Mouse (Mus musculus): Measurements from ENCODE around the gene Esyt2. TPM values are rescaled to one million over a fixed set of nuclear protein-coding genes. Genes with fewer than 3 reads are reported as not detected.
A peak's percentile ranks its signal among the peaks of the same experiment; 100 is the strongest.

Esyt2 gene
- polyA plus RNA-seq, 1 experiment from 2014 or later, result 20.9 TPM

DNA sequence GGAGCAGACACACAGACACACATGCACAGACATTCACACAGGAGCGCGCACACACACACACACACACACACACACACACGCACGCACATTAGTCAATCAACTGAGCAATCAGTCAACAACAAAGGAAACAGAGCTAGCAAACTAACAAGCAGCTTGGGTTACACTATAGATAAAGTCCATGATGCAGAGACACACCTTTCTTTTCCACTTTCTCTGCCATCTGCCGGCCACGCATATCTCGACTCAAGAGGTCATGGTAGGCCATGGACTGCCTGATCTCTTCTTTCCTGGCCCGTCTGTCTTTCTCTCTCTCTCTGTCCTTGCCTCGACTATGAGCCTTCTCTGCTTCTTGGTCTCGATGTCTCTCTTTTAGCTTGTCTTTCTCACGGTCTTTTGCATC lies 25.4 kb upstream of the Esyt2 start:
- no peak for DNase-seq (ENCODE audit: low spot score)
- H3K4me1 ChIP-seq (replicated peaks; ENCODE audit: control insufficient read depth, insufficient read depth, low read length), result peaks cover 4% of the 10 kb centered on the region
- H3K36me3 ChIP-seq (ENCODE audit: control insufficient read depth, insufficient read depth, low read length), result no peaks in the 10 kb centered on the region
- no peaks in the 10 kb centered on the region for H3K9me3 ChIP-seq (ENCODE audit: control insufficient read depth, low read length)
- H3K4me2 ChIP-seq, result no peak overlapping the region
- WGBS, result 73% methylated on average over 11 of the region's 11 CpGs
- no peaks in the 10 kb centered on the region for H3K27me3 ChIP-seq (replicated peaks; ENCODE audit: control insufficient read depth, insufficient read depth, low read length)
- no peak overlapping the region for H3K27ac ChIP-seq (ENCODE audit: low read depth, low read length)
- H3K4me3 ChIP-seq (ENCODE audit: low read depth, low read length), result no peak overlapping the region
- ATAC-seq (replicated peaks; ENCODE audit: low FRiP score), result peak; percentile 62
- no peak overlapping the region for H3K9ac ChIP-seq (ENCODE audit: low read depth, low read length)

DNA sequence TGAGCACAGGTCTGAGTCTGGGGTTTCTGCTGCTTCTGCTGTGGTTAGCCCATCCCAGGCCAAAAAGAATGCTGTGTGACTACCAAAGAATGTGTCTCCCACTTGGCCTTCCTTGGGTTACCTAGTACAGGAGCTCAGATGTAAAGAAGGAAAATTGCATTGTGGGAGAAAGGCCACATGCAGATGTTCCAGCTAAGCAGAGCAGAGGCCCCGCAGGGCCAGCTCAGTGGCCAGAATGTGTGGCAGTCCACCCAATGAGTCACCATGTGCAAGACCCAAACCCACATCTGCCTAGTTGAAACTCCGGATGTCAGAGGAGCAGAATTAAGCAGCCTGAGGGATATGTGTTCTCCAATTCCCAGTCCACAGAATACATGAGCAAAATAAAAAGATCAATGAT lies 22.7 kb upstream of the Esyt2 start:
- Histone ChIP-seq H3K27me3 (replicated peaks; ENCODE audit: control insufficient read depth, insufficient read depth, low read length) (no peaks in the 10 kb centered on the region), H3K9ac (ENCODE audit: low read depth, low read length) (no peak overlapping the region), H3K36me3 (ENCODE audit: control insufficient read depth, insufficient read depth, low read length) (no peaks in the 10 kb centered on the region), H3K4me3 (ENCODE audit: low read depth, low read length) (no peak overlapping the region), H3K27ac (ENCODE audit: low read depth, low read length) (no peak overlapping the region), H3K9me3 (ENCODE audit: control insufficient read depth, low read length) (no peaks in the 10 kb centered on the region), H3K4me2 (no peak overlapping the region), H3K4me1 (replicated peaks; ENCODE audit: control insufficient read depth, insufficient read depth, low read length) (peaks cover 6% of the 10 kb centered on the region)
- DNase-seq (ENCODE audit: low spot score), result no peak
- ATAC-seq (replicated peaks; ENCODE audit: low FRiP score), result no peak
- 80% methylated on average over 2 of the region's 2 CpGs for WGBS

DNA sequence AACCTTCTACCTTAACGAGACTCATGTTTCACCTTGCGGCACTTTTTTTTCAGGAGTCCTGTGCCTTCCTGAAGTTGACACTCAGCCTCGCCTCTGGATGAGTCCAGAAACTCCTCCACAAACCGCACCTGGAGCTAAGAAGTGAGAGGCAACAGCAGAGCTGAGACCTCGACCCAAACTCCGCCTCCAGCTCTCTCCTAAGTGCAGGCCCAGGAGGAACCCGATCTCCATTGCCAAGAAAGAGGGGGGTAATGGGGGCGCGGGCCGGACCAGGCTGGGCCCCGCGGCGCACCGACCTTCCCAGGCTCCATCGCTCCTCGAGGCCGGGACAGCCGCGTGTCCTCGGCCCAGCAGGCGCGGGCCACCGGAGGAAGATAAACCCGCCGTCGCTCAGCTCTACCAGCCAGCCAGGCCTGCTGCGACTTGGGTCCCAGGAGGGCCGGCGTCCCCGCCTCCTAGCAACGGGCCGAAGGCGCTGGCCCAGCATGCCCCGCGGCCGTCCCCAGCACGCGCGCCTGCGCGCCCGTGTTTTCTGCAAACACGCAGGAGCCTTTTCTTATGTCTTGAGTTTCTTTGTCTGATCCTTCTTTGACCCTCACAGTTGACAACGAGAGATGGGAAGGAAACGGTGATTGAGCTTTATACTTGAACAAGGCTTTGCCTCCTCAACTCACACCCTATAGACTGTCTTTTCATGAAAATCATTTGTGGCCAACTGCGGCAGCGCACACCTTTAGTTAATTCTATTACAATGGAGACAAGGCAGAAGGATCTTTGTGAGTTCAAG lies 18.2 kb upstream of the Esyt2 start, which contains the start of gene Wdr60:
TSS of gene Wdr60 (minus strand) at position 468 of the 787 bp plus-strand sequence.
- Histone ChIP-seq H3K4me2 (peak within 1 kb of the TSS; percentile 79), H3K9ac (ENCODE audit: low read depth, low read length) (peak within 1 kb of the TSS; percentile 61), H3K9me3 (ENCODE audit: control insufficient read depth, low read length) (no peaks in the 10 kb centered on the region), H3K4me1 (replicated peaks; ENCODE audit: control insufficient read depth, insufficient read depth, low read length) (peaks cover 5% of the 10 kb centered on the region; the same call in 1 of the 2 replicates), H3K27me3 (replicated peaks; ENCODE audit: control insufficient read depth, insufficient read depth, low read length) (no peaks in the 10 kb centered on the region), H3K36me3 (ENCODE audit: control insufficient read depth, insufficient read depth, low read length) (no peaks in the 10 kb centered on the region), H3K4me3 (ENCODE audit: low read depth, low read length) (peak within 1 kb of the TSS; percentile 58), H3K27ac (ENCODE audit: low read depth, low read length) (no peak within 1 kb of the TSS)
- DNase-seq (ENCODE audit: low spot score) (peak; percentile 91), ATAC-seq (replicated peaks; ENCODE audit: low FRiP score) (peak; percentile 96)
- 4% methylated on average over 47 of the region's 47 CpGs for WGBS

DNA sequence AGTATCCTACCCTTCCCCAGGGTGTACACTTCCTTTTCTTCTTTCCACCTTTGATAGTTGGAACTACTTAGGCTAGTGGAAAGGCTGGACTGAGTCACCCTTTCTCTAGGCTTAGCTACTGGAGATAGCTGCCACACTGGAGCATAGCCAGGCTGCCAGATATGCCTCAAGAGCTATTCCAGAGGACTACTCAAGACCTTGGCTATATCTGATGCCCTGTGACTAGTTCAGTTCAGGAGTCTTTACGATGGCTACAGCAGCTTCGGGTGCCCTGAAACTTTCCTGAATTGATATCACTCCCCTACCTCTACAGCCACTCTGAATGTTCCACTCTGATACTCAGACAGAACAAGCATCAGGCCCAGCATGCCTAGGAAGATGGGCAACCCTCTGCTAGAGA lies 16.2 kb upstream of the Esyt2 start:
- peaks cover 5% of the 10 kb centered on the region; the same call in 1 of the 2 replicates for H3K4me1 ChIP-seq (replicated peaks; ENCODE audit: control insufficient read depth, insufficient read depth, low read length)
- no peaks in the 10 kb centered on the region for H3K36me3 ChIP-seq (ENCODE audit: control insufficient read depth, insufficient read depth, low read length)
- DNase-seq (ENCODE audit: low spot score) (no peak), ATAC-seq (replicated peaks; ENCODE audit: low FRiP score) (peak; percentile 4; the same call in 1 of the 2 replicates)
- no peaks in the 10 kb centered on the region for H3K27me3 ChIP-seq (replicated peaks; ENCODE audit: control insufficient read depth, insufficient read depth, low read length)
- H3K9me3 ChIP-seq (ENCODE audit: control insufficient read depth, low read length), result no peaks in the 10 kb centered on the region
- 59% methylated on average over 2 of the region's 2 CpGs for WGBS
- no peak overlapping the region for H3K9ac ChIP-seq (ENCODE audit: low read depth, low read length)
- 0 out of 2 replicates have a peak overlapping the region, but pooled peaks have one; percentile 15 for H3K27ac ChIP-seq (ENCODE audit: low read depth, low read length)
- H3K4me2 ChIP-seq, result no peak overlapping the region
- no peak overlapping the region for H3K4me3 ChIP-seq (ENCODE audit: low read depth, low read length)

DNA sequence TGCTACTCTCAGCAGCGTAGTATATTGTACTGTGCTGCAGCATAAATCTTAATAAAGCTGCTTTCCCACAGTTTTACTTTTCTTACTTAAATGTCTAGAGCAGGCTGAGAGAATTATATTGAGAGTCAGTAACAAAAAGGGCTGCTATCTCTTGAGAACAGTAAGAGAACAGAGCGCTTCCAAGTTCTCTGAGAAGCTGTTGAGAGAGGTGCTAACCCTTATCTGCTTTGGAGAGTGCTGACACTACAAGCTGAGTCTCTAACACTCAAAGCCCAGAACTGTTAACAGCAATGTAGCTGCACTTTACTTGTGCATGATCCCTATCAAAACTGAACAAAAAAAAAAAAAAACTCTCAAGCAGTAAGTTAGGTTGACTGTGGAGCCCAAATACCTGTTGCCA lies 15.7 kb upstream of the Esyt2 start:
- ATAC-seq (replicated peaks; ENCODE audit: low FRiP score), result peak; percentile 64
- WGBS, result 62% methylated on average over 2 of the region's 2 CpGs

DNA sequence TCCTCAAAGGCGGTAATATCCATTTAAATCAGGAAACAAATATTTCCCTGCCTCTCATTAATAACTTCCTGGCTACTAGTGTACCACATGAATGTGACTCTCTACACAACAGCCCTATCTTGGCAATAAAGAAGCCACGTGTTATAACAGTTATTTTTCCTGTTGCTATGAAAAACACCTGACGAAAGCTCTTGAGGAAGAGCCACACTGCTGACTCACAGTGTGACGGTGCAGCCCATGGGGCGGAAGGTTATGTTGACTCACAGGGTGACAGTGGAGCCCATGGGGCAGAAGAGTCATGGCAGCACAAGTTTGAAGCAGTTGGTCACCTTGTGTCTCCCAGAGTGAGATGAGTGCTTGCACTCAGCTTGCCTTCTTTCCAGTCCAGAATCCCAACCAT lies 11.5 kb upstream of the Esyt2 start:
- no peak overlapping the region for H3K4me2 ChIP-seq
- no peak overlapping the region for H3K9ac ChIP-seq (ENCODE audit: low read depth, low read length)
- no peaks in the 10 kb centered on the region for H3K4me1 ChIP-seq (replicated peaks; ENCODE audit: control insufficient read depth, insufficient read depth, low read length)
- no peaks in the 10 kb centered on the region for H3K27me3 ChIP-seq (replicated peaks; ENCODE audit: control insufficient read depth, insufficient read depth, low read length)
- ATAC-seq (replicated peaks; ENCODE audit: low FRiP score) (no peak), DNase-seq (ENCODE audit: low spot score) (no peak)
- 67% methylated on average over 5 of the region's 5 CpGs for WGBS
- H3K9me3 ChIP-seq (ENCODE audit: control insufficient read depth, low read length), result no peaks in the 10 kb centered on the region
- H3K27ac ChIP-seq (ENCODE audit: low read depth, low read length), result no peak overlapping the region
- no peaks in the 10 kb centered on the region for H3K36me3 ChIP-seq (ENCODE audit: control insufficient read depth, insufficient read depth, low read length)
- H3K4me3 ChIP-seq (ENCODE audit: low read depth, low read length), result no peak overlapping the region

More for the DNA sequence above, 15.7 kb upstream of the Esyt2 start:
- Histone ChIP-seq H3K4me1 (replicated peaks; ENCODE audit: control insufficient read depth, insufficient read depth, low read length) (peaks cover 5% of the 10 kb centered on the region; the same call in 1 of the 2 replicates), H3K9me3 (ENCODE audit: control insufficient read depth, low read length) (no peaks in the 10 kb centered on the region), H3K9ac (ENCODE audit: low read depth, low read length) (no peak overlapping the region), H3K4me3 (ENCODE audit: low read depth, low read length) (no peak overlapping the region), H3K27ac (ENCODE audit: low read depth, low read length) (no peak overlapping the region), H3K36me3 (ENCODE audit: control insufficient read depth, insufficient read depth, low read length) (no peaks in the 10 kb centered on the region), H3K27me3 (replicated peaks; ENCODE audit: control insufficient read depth, insufficient read depth, low read length) (no peaks in the 10 kb centered on the region), H3K4me2 (no peak overlapping the region)
- no peak for DNase-seq (ENCODE audit: low spot score)

DNA sequence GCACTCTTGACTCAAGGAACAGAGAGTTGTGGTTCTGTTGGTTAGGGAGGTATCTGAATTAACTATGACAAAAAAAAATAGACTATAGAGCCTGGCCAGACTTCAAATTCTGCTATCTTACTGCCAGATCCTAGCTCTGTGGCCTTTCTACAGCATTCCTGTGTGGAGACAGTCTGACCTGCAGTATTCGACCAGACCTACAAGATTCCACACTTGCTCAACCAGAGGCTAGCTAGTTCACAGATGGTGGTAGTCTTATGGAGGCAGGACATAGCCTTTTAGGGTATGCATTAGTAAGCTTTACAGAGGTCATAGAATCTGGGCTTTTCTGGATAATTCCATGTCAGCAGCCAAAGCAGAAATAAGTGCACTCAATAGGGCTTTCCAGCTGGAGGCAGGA lies 10.5 kb upstream of the Esyt2 start:
- no peak overlapping the region for H3K9ac ChIP-seq (ENCODE audit: low read depth, low read length)
- H3K9me3 ChIP-seq (ENCODE audit: control insufficient read depth, low read length), result no peaks in the 10 kb centered on the region
- 63% methylated on average over 1 of the region's 1 CpGs for WGBS
- no peak overlapping the region for H3K4me2 ChIP-seq
- no peak for ATAC-seq (replicated peaks; ENCODE audit: low FRiP score)
- no peak for DNase-seq (ENCODE audit: low spot score)
- no peak overlapping the region for H3K4me3 ChIP-seq (ENCODE audit: low read depth, low read length)
- H3K4me1 ChIP-seq (replicated peaks; ENCODE audit: control insufficient read depth, insufficient read depth, low read length), result no peaks in the 10 kb centered on the region
- H3K36me3 ChIP-seq (ENCODE audit: control insufficient read depth, insufficient read depth, low read length), result no peaks in the 10 kb centered on the region
- no peaks in the 10 kb centered on the region for H3K27me3 ChIP-seq (replicated peaks; ENCODE audit: control insufficient read depth, insufficient read depth, low read length)
- no peak overlapping the region for H3K27ac ChIP-seq (ENCODE audit: low read depth, low read length)

DNA sequence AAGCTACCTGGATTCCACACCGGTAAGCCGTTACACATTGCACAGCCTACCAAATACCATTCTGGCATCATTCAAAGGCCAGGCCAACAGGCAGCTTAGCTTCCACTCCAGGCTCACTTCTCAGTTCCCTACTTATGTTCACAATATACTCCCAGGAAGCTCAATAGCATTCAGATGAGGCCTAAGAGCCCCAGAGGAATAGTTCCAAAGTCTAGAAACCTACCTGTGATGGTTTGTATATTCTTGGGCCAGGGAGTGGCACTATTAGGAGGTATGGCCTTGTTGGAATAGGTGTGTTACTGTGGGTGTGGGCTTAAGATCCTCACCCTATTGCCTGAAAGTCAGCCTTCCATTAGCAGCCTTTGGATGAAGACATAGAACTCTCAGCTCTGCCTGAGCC lies 9.9 kb upstream of the Esyt2 start:
- H3K36me3 ChIP-seq (ENCODE audit: control insufficient read depth, insufficient read depth, low read length), result no peaks in the 10 kb centered on the region
- H3K27me3 ChIP-seq (replicated peaks; ENCODE audit: control insufficient read depth, insufficient read depth, low read length), result no peaks in the 10 kb centered on the region
- DNase-seq (ENCODE audit: low spot score), result no peak
- H3K4me1 ChIP-seq (replicated peaks; ENCODE audit: control insufficient read depth, insufficient read depth, low read length), result no peaks in the 10 kb centered on the region; the same call in 1 of the 2 replicates
- 86% methylated on average over 2 of the region's 2 CpGs for WGBS
- H3K4me3 ChIP-seq (ENCODE audit: low read depth, low read length), result no peak overlapping the region
- H3K9me3 ChIP-seq (ENCODE audit: control insufficient read depth, low read length), result no peaks in the 10 kb centered on the region
- no peak overlapping the region for H3K27ac ChIP-seq (ENCODE audit: low read depth, low read length)
- no peak overlapping the region for H3K9ac ChIP-seq (ENCODE audit: low read depth, low read length)
- ATAC-seq (replicated peaks; ENCODE audit: low FRiP score), result no peak
- no peak overlapping the region for H3K4me2 ChIP-seq

DNA sequence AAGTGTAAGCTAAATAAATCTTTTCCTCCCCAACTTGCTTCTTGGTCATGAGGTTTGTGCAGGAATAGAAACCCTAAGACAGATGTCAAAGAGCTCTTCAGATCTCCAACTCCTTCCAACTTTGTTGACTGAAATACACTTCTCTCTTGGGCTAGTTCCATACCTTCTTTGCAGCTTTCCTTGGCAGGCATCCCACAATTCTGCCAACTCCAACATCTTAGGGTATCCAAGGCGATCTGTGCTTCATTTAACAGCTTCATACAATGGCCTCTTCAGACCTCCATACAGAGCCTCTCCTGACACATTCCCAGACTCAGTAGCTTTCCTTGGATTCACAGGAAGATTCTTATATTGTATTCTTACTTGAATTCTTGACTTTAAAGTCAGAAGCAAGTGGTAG lies 7.3 kb upstream of the Esyt2 start:
- no peak overlapping the region for H3K4me2 ChIP-seq
- H3K9ac ChIP-seq (ENCODE audit: low read depth, low read length), result no peak overlapping the region
- DNase-seq (ENCODE audit: low spot score) (no peak), ATAC-seq (replicated peaks; ENCODE audit: low FRiP score) (no peak)
- WGBS, result 74% methylated on average over 1 of the region's 1 CpGs
- peaks cover 10% of the 10 kb centered on the region for H3K4me1 ChIP-seq (replicated peaks; ENCODE audit: control insufficient read depth, insufficient read depth, low read length)
- H3K4me3 ChIP-seq (ENCODE audit: low read depth, low read length), result no peak overlapping the region
- no peaks in the 10 kb centered on the region for H3K9me3 ChIP-seq (ENCODE audit: control insufficient read depth, low read length)
- H3K27me3 ChIP-seq (replicated peaks; ENCODE audit: control insufficient read depth, insufficient read depth, low read length), result no peaks in the 10 kb centered on the region
- H3K36me3 ChIP-seq (ENCODE audit: control insufficient read depth, insufficient read depth, low read length), result no peaks in the 10 kb centered on the region
- H3K27ac ChIP-seq (ENCODE audit: low read depth, low read length), result no peak overlapping the region
